Mouse (Mus musculus): Measurements from ENCODE around the gene Mxra8.

- TF ChIP-seq CTCF (IDR thresholded peaks at IDR 0.05; ENCODE audit: low read depth, low read length) (no peak), TAL1 (conservative IDR thresholded peaks at IDR 0.05; ENCODE audit: low read depth, low read length) (no peak), POLR2AphosphoS5 (IDR thresholded peaks at IDR 0.05; ENCODE audit: insufficient replicate concordance, low read depth, low read length) (no peak), GATA1 (IDR thresholded peaks at IDR 0.05; ENCODE audit: borderline replicate concordance, low read length) (no peak)
Observed at GRCm38 (mm10) chr4:155891551-155892001, 52.1 kb downstream of the Mxra8 start, which contains the start of the genes Pusl1 and Acap3.
